Mouse (Mus musculus): Measurements from ENCODE around the gene Smim24. TPM values are rescaled to one million over a fixed set of nuclear protein-coding genes. Genes with fewer than 3 reads are reported as not detected.

Gene Smim24
- polyA plus RNA-seq, 1 experiment from 2014 or later: 1.5 TPM

DNA sequence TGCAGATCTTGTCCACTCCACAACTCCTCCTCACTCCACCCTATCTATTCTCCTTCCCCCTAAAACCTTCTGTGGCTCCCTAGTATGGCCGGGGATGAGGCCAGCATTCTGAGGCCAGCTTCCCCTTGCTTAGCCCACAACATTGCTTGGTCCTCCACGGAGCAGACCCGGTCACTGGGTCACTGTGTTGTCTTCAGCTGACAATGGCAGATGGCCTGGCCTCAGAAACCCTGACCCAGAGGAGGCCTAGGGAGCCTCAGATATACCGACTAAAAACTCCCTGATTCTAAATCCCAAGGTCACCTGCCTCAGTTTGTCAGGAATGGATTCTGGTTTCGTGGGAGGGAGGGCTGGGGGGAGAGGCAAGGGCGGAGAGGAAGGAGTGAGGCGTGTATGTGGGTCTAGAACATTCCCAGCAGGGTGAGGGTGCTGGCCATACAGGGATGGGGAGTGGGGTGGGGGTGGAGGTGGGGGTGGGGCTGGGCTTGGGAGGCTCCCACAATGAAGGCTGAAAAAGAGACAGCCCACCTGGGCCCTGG, 9.4 kb downstream of the Smim24 start:
- no peak for ATAC-seq
- no peak for DNase-seq (ENCODE audit: low spot score)
- peak overlapping the region; percentile 28; the same call in 1 of the 2 replicates for H3K4me2 ChIP-seq (ENCODE audit: low read length)

DNA sequence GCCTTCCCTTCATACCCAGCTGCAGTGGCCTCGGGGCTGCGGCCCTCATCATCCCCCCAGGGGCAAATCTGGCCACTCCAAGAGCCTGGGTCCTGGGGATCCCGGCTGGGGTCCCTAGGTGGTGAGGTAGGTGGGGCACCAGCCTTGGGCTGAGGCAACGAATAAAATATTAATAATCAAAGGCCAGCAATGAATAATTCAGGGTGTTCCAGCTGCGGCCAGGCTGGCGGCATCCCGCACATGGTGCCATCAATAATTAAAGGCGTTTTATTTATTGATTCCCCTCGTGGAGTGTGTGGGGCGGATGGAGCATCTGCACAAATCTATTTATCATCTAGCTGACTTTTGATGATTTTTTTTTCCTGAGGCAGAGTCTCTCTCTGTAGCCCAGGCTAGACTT, 10.7 kb downstream of the Smim24 start:
- H3K4me3 ChIP-seq (ENCODE audit: low read depth, low read length): no peak overlapping the region
- H3K27ac ChIP-seq (ENCODE audit: low read depth, low read length): peak overlapping the region; percentile 80; the same call in 1 of the 2 replicates
- ATAC-seq: no peak
- WGBS: 66% methylated on average over 10 of the region's 10 CpGs
- H3K9ac ChIP-seq (ENCODE audit: low read length): peak overlapping the region; percentile 29; the same call in 1 of the 2 replicates
- H3K27me3 ChIP-seq (replicated peaks; ENCODE audit: control insufficient read depth, insufficient read depth, low read length): 0 out of 2 replicates have a peak, but pooled peaks cover 5% of the 10 kb centered on the region
- H3K4me2 ChIP-seq (ENCODE audit: low read length): no peak overlapping the region
- H3K4me1 ChIP-seq (ENCODE audit: control insufficient read depth, insufficient read depth, low read length): peaks cover 34% of the 10 kb centered on the region
- peaks cover 52% of the 10 kb centered on the region for H3K36me3 ChIP-seq (ENCODE audit: control insufficient read depth, insufficient read depth, low read length)
- H3K9me3 ChIP-seq (replicated peaks; ENCODE audit: control insufficient read depth, low read length): no peaks in the 10 kb centered on the region
- no peak for DNase-seq (ENCODE audit: low spot score)

More for the DNA sequence above, 9.4 kb downstream of the Smim24 start:
- Histone ChIP-seq H3K27ac (ENCODE audit: low read depth, low read length) (peak overlapping the region; percentile 80), H3K27me3 (replicated peaks; ENCODE audit: control insufficient read depth, insufficient read depth, low read length) (no peaks in the 10 kb centered on the region), H3K9ac (ENCODE audit: low read length) (peak overlapping the region; percentile 36), H3K4me1 (ENCODE audit: control insufficient read depth, insufficient read depth, low read length) (peaks cover 26% of the 10 kb centered on the region), H3K4me3 (ENCODE audit: low read depth, low read length) (no peak overlapping the region), H3K36me3 (ENCODE audit: control insufficient read depth, insufficient read depth, low read length) (peaks cover 46% of the 10 kb centered on the region), H3K9me3 (replicated peaks; ENCODE audit: control insufficient read depth, low read length) (no peaks in the 10 kb centered on the region)
- 24% methylated on average over 7 of the region's 7 CpGs for WGBS

DNA sequence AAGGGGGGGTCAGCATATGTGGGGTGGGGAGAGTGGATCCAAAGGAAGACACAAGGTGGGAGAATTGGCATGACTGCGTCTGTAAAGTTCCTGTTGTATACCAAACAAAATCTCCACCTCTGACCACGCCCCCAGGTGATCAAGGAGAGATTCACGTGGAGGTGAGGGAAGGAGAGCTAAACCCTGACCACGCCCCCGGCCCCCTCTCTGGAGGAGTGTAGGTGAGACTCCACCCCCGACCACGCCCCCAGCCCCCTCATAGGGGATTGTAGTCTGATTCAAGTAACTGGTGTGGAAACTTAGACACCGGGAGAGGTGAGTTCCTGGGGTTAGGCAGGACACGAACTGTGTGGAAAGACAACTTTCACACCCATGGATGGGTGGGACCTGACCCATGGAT, 11.2 kb downstream of the Smim24 start:
- Histone ChIP-seq H3K27ac (ENCODE audit: low read depth, low read length) (no peak overlapping the region), H3K36me3 (ENCODE audit: control insufficient read depth, insufficient read depth, low read length) (peaks cover 52% of the 10 kb centered on the region), H3K4me3 (ENCODE audit: low read depth, low read length) (no peak overlapping the region), H3K4me2 (ENCODE audit: low read length) (no peak overlapping the region), H3K9me3 (replicated peaks; ENCODE audit: control insufficient read depth, low read length) (no peaks in the 10 kb centered on the region), H3K27me3 (replicated peaks; ENCODE audit: control insufficient read depth, insufficient read depth, low read length) (0 out of 2 replicates have a peak, but pooled peaks cover 5% of the 10 kb centered on the region), H3K9ac (ENCODE audit: low read length) (no peak overlapping the region), H3K4me1 (ENCODE audit: control insufficient read depth, insufficient read depth, low read length) (peaks cover 34% of the 10 kb centered on the region)
- DNase-seq (ENCODE audit: low spot score) (no peak), ATAC-seq (no peak)
- WGBS: 18% methylated on average over 9 of the region's 9 CpGs

DNA sequence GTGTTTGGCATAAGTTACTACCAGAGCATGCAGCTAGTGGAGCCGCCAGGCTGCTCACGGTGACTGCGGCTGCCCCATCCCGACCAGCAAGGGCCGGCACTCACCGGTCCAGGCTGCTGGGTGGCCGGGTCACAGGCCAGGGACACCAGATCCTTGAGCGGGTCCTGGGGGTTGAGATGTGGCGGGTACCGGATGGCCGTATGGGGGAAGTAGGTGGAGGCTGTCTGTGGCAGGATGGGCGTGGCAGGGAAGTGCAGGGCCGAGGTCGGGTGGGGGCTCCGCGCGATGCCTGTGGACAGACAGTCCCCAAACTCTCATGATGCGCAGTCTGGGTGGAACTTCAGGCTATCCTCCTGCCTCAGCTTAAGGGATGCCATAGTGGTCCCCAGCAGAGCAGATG, 11.9 kb downstream of the Smim24 start:
- Histone ChIP-seq H3K27ac (ENCODE audit: low read depth, low read length) (no peak overlapping the region), H3K4me2 (ENCODE audit: low read length) (no peak overlapping the region), H3K4me3 (ENCODE audit: low read depth, low read length) (no peak overlapping the region), H3K27me3 (replicated peaks; ENCODE audit: control insufficient read depth, insufficient read depth, low read length) (0 out of 2 replicates have a peak, but pooled peaks cover 5% of the 10 kb centered on the region), H3K9me3 (replicated peaks; ENCODE audit: control insufficient read depth, low read length) (no peaks in the 10 kb centered on the region), H3K9ac (ENCODE audit: low read length) (no peak overlapping the region), H3K4me1 (ENCODE audit: control insufficient read depth, insufficient read depth, low read length) (peaks cover 34% of the 10 kb centered on the region), H3K36me3 (ENCODE audit: control insufficient read depth, insufficient read depth, low read length) (peaks cover 46% of the 10 kb centered on the region)
- WGBS: 71% methylated on average over 18 of the region's 18 CpGs
- ATAC-seq (no peak), DNase-seq (ENCODE audit: low spot score) (no peak)

DNA sequence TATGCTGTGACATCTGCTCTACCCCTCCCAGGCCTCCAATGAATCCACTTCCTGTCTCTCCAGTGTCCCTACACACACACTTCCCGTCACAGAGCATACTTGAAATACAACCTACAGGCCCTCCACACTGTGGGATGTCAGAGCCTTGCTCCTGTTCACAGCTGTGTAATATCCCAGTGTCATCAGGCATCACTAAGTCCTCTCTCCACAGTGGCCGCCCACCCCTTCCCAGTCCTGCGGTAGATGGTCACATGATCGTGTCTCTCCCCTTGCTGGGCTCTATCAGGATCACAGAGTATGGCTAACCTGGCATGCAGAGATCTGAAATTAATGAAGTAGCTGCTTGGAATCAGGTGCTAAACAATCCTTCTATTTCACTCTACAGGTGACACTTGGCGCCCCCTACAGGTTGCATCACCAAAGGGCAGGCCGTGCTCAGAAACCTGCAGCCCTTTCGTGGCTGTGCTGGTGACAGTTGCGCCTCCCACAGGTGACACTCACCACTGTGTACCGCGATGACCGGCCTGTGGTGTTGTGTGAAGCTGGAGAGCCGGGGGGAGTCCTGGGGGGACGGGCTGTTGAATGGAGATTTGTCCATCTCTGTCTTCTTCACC, 12.8 kb downstream of the Smim24 start:
- Histone ChIP-seq H3K9me3 (replicated peaks; ENCODE audit: control insufficient read depth, low read length) (no peaks in the 10 kb centered on the region), H3K4me3 (ENCODE audit: low read depth, low read length) (no peak overlapping the region), H3K36me3 (ENCODE audit: control insufficient read depth, insufficient read depth, low read length) (peaks cover 37% of the 10 kb centered on the region), H3K9ac (ENCODE audit: low read length) (no peak overlapping the region), H3K27ac (ENCODE audit: low read depth, low read length) (no peak overlapping the region), H3K27me3 (replicated peaks; ENCODE audit: control insufficient read depth, insufficient read depth, low read length) (0 out of 2 replicates have a peak, but pooled peaks cover 5% of the 10 kb centered on the region), H3K4me1 (ENCODE audit: control insufficient read depth, insufficient read depth, low read length) (peaks cover 34% of the 10 kb centered on the region), H3K4me2 (ENCODE audit: low read length) (no peak overlapping the region)
- WGBS: 47% methylated on average over 13 of the region's 13 CpGs
- ATAC-seq (no peak), DNase-seq (ENCODE audit: low spot score) (peak; percentile 42)

DNA sequence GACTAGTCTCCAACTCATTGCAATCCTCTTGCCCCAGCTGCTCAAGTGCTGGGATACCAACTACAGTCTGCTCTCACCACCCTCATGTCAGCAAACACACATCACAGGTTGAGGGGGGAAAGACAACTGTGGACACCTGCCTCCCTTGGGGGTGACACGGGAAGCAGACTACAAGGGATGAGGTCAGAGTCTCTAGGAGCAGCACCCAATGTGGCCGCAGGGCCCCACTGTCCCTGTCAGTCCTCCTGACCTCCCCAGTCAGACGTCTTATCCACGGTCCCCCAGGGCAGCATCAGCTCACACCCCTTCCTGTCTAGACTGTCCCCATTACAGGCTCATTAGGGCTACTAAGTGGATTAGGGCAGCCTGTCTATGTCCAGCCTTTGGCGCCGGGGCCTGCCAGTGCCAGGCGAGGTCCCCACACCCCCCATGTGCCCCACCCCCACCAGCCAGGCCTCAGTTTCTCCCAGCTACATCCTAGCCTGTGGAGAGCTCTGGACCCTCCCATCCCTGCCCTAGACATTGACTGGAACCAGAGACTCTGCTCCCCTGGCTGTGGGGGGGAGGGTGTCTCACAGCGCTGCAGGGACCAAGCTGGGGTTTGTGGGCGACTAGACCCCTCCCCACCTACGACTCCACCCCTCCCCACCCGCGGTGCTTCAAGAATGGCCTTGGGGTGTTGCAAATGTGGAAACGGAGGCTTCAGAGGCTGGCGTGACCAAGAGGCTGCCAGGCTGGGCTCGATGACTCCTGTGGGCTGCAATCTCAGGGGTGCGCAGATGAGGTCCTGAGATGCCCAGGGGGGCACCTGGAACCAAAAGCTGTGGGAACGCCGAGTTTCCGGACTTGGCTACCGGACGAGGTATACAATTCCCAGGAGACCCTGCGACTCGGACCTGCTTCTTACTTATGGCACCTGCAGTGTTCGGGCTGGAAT, 13.9 kb downstream of the Smim24 start:
- H3K4me3 ChIP-seq (ENCODE audit: low read depth, low read length): no peak overlapping the region
- ATAC-seq (no peak), DNase-seq (ENCODE audit: low spot score) (no peak)
- 0 out of 2 replicates have a peak overlapping the region, but pooled peaks have one; percentile 16 for H3K4me2 ChIP-seq (ENCODE audit: low read length)
- no peak overlapping the region for H3K27ac ChIP-seq (ENCODE audit: low read depth, low read length)
- WGBS: 31% methylated on average over 23 of the region's 24 CpGs
- peaks cover 37% of the 10 kb centered on the region for H3K36me3 ChIP-seq (ENCODE audit: control insufficient read depth, insufficient read depth, low read length)
- H3K9ac ChIP-seq (ENCODE audit: low read length): peak overlapping the region; percentile 32; the same call in 1 of the 2 replicates
- peaks cover 31% of the 10 kb centered on the region for H3K4me1 ChIP-seq (ENCODE audit: control insufficient read depth, insufficient read depth, low read length)
- 0 out of 2 replicates have a peak, but pooled peaks cover 5% of the 10 kb centered on the region for H3K27me3 ChIP-seq (replicated peaks; ENCODE audit: control insufficient read depth, insufficient read depth, low read length)
- no peaks in the 10 kb centered on the region for H3K9me3 ChIP-seq (replicated peaks; ENCODE audit: control insufficient read depth, low read length)

DNA sequence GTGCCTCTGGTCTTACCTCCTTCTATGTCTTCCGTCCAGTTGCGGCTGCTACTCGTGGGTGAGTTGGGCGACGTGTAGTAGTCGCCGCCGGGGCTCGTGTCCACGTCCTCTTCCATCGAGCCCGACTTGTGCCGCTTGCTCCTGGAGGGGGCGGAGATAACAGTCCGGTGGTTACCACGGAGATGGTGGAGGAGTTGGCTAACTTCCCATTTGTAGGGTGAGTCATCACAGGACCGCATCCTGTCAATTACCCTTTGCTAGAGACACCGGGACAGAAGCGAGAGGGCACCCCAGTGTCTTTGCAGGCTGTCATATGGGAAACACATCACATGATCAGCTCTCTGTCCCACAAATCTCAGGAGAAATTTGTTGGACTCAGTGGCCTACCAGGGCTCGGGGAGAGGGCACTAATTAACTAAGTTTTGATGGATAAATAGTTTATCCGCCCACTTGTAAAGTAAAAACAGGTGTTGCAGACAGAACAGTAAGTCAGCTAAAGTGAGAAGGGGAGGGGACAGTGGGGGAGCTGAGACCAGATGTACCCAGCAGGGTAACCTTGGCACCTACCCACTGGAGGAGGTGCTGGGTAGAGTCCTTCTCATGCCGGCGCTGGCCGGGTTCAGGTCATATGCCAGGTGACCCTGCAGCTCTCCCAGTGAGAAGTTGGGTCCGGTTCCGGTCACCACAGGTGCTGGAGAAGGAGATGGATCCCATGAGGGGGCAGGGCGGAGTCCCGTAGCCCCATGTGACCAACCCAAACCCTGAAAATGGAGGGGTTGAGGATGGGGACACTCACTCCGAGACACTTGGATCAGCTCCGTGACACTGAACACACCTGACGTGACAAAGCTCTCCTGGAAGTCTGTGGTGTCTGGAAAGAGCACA, 14.9 kb downstream of the Smim24 start:
- Histone ChIP-seq H3K9ac (ENCODE audit: low read length) (peak overlapping the region; percentile 32), H3K36me3 (ENCODE audit: control insufficient read depth, insufficient read depth, low read length) (peaks cover 37% of the 10 kb centered on the region), H3K9me3 (replicated peaks; ENCODE audit: control insufficient read depth, low read length) (no peaks in the 10 kb centered on the region), H3K27me3 (replicated peaks; ENCODE audit: control insufficient read depth, insufficient read depth, low read length) (0 out of 2 replicates have a peak, but pooled peaks cover 5% of the 10 kb centered on the region), H3K4me2 (ENCODE audit: low read length) (0 out of 2 replicates have a peak overlapping the region, but pooled peaks have one; percentile 16), H3K4me3 (ENCODE audit: low read depth, low read length) (no peak overlapping the region), H3K27ac (ENCODE audit: low read depth, low read length) (no peak overlapping the region), H3K4me1 (ENCODE audit: control insufficient read depth, insufficient read depth, low read length) (peaks cover 22% of the 10 kb centered on the region)
- 30% methylated on average over 31 of the region's 31 CpGs for WGBS
- DNase-seq (ENCODE audit: low spot score) (peak; percentile 78), ATAC-seq (no peak)

DNA sequence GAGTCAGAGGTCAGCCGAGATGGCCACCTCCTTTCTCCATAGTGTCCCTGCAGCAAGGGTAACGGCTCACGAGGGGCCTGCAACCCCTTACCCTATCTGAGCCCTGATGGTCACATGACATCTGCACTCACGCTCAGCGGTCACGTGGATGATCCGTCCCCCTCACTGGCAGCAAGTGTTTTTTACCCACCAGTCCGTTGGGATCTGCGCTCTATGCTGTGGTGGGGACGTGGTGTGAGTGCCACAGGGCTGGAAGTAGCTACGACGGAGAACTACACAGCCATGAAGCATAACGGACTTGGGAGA, 15.5 kb downstream of the Smim24 start:
- Histone ChIP-seq H3K4me1 (ENCODE audit: control insufficient read depth, insufficient read depth, low read length) (peaks cover 16% of the 10 kb centered on the region), H3K36me3 (ENCODE audit: control insufficient read depth, insufficient read depth, low read length) (peaks cover 34% of the 10 kb centered on the region), H3K9me3 (replicated peaks; ENCODE audit: control insufficient read depth, low read length) (no peaks in the 10 kb centered on the region), H3K27me3 (replicated peaks; ENCODE audit: control insufficient read depth, insufficient read depth, low read length) (0 out of 2 replicates have a peak, but pooled peaks cover 5% of the 10 kb centered on the region), H3K4me3 (ENCODE audit: low read depth, low read length) (no peak overlapping the region), H3K4me2 (ENCODE audit: low read length) (no peak overlapping the region), H3K27ac (ENCODE audit: low read depth, low read length) (no peak overlapping the region), H3K9ac (ENCODE audit: low read length) (no peak overlapping the region; the same call in 1 of the 2 replicates)
- DNase-seq (ENCODE audit: low spot score): no peak
- no peak for ATAC-seq
- WGBS: 58% methylated on average over 13 of the region's 13 CpGs

Data from forebrain, embryonic 14.5 days (tissue).